Mouse (Mus musculus) kidney, adult 2 months (tissue): ENCODE data around the gene Pear1. TPM values are rescaled to one million over a fixed set of nuclear protein-coding genes. Genes with fewer than 3 reads are reported as not detected.
A peak's percentile ranks its signal among the peaks of the same experiment; 100 is the strongest.

Experiments
- DNase-seq: peaks from one replicate; pipeline ENCODE4 v3.0.0; 2021
- H3K27ac ChIP-seq: fragments of 200-500 bp; 2 replicates; pipeline ENCODE4 v1.5.1; 2012; ENCODE audit warnings: low read depth, low read length, control low read depth, inconsistent platforms; ENCODE audit not compliant: insufficient read depth
- H3K27me3 ChIP-seq: fragments of 200-500 bp; replicated peaks from 2 replicates; pipeline ENCODE4 v1.6.1; 2012; ENCODE audit warnings: mild to moderate bottlenecking, moderate library complexity, low read length, inconsistent platforms; ENCODE audit not compliant: control insufficient read depth, insufficient read depth
- H3K36me3 ChIP-seq: fragments of 200-500 bp; 2 replicates; pipeline ENCODE4 v1.6.1; 2012; ENCODE audit warnings: mild to moderate bottlenecking, moderate library complexity, low read length, inconsistent platforms; ENCODE audit not compliant: control insufficient read depth, insufficient read depth
- H3K4me1 ChIP-seq: fragments of 200-500 bp; 2 replicates; pipeline ENCODE4 v1.6.1; 2011; ENCODE audit warnings: low read length; ENCODE audit not compliant: control insufficient read depth, insufficient read depth
- H3K4me3 ChIP-seq: fragments of 200-500 bp; 2 replicates; pipeline ENCODE4 v1.5.1; 2011; ENCODE audit warnings: mild to moderate bottlenecking, low read depth, low read length, control low read depth; ENCODE audit not compliant: insufficient read depth
- CTCF ChIP-seq: fragments of 200-500 bp; conservative IDR thresholded peaks from 2 replicates; pipeline ENCODE4 v1.5.1; 2011; ENCODE audit warnings: low read depth, mild to moderate bottlenecking, control low read depth, low read length, moderate library complexity, mixed read lengths; ENCODE audit not compliant: insufficient read depth, insufficient read length
- POLR2A ChIP-seq: fragments of 200-500 bp; IDR thresholded peaks from one replicate; pipeline ENCODE4 v1.6.1; 2011; ENCODE audit warnings: low read depth, low read length, control low read depth
- WGBS: fragments of 180-500 bp; shearing (Covaris S2); methylation state at CpG from one replicate; pipeline ENCODE4 v1.1.7; 2018; 5-methylcytosine and 5-hydroxymethylcytosine counted together
- polyA plus RNA-seq: library from polyadenylated mRNA; depleted of rRNA; stranded (reverse); fragments of >200 nt; gene quantifications from 2 replicates; pipeline ENCODE4 v1.2.3, GENCODE M21; 2012

The Pear1 gene
- polyA plus RNA-seq, 1 experiment: 60.5 TPM

DNA sequence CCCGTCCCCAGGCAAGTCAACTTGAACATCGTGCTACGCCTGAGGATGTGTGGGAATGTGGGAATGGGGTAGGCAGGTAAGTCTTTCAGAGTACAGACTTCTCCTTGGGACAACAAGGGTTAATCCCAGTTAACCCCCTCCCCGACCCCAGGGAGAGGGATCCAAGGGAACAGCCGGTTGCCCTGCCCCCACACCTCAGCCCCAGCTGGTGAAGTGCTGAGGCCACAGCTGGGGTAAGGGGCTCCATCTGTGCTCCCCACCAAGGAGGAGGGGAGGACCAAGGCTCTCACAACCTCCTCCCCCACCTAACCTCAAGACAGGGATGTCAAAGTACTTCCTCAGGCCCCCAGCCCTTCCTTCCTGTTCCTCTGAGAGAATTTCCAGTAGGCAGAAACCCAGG lies 34.3 kb downstream of the Pear1 start:
- WGBS: 47% methylated on average over 5 of the region's 5 CpGs
- Histone ChIP-seq H3K27me3 (peaks cover 1% of the 10 kb centered on the region; the same call in 1 of the 2 replicates), H3K4me1 (no peaks in the 10 kb centered on the region), H3K36me3 (no peaks in the 10 kb centered on the region), H3K4me3 (no peak overlapping the region), H3K27ac (no peak overlapping the region)
- TF ChIP-seq POLR2A: no peak
- no peak for TF ChIP-seq CTCF
- DNase-seq: no peak

DNA sequence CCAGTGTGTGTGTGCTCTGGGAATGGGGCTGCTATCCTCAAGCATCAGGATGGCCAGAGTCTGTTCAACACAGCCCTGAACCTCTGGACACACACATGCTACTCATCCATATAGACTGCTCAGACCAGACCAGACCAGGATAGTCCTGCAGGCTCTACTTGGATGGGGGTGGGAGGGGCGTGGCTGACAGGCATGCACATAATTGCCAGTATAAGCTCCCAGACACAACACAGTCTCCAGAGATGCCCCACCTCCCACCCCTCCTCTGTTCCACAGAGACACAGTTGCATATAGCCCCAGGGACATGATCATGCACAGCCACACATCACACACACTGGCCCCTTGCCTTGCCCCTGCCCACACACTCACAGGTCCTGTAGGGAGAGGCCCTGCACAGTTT lies 34.9 kb downstream of the Pear1 start:
- no peaks in the 10 kb centered on the region for H3K27me3 ChIP-seq
- no peaks in the 10 kb centered on the region for H3K4me1 ChIP-seq
- no peaks in the 10 kb centered on the region for H3K36me3 ChIP-seq
- H3K4me3 ChIP-seq: no peak overlapping the region
- TF ChIP-seq CTCF: no peak
- TF ChIP-seq POLR2A: no peak
- DNase-seq: no peak
- no peak overlapping the region for H3K27ac ChIP-seq
- WGBS: 59% methylated on average over 1 of the region's 1 CpGs

DNA sequence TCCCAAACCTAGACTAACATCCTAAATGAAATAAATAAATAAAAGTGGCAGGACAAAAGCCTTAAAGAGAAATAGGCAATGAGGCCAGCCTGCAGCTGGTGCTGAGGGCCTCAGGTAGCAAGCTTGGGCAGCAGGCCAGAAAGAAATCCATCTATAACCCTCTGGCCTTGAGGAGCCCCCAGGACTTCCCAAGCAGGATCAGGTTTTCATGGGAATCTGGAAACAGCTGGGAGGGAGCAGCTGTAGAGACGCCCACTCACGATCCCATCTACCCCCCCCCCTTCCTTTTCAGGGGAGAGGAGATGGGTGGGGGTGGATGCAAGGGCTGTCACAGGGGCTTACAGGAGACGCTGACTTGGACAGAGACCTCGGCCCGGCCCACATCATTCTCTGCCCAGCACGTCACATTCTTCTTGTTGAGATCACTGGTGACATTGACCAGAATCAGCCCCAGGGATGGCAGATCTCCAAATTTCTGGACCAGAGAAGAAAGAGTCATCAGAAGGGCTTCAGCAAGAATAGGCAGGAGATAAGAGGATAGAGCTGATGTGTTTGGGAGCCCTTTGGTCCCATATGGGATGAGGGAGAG lies 38.4 kb downstream of the Pear1 start:
- TF ChIP-seq POLR2A (no peak), CTCF (no peak)
- WGBS: 40% methylated on average over 6 of the region's 6 CpGs
- H3K36me3 ChIP-seq: no peaks in the 10 kb centered on the region
- no peaks in the 10 kb centered on the region for H3K4me1 ChIP-seq
- H3K27me3 ChIP-seq: no peaks in the 10 kb centered on the region
- no peak for DNase-seq
- no peak overlapping the region for H3K4me3 ChIP-seq
- H3K27ac ChIP-seq: no peak overlapping the region

DNA sequence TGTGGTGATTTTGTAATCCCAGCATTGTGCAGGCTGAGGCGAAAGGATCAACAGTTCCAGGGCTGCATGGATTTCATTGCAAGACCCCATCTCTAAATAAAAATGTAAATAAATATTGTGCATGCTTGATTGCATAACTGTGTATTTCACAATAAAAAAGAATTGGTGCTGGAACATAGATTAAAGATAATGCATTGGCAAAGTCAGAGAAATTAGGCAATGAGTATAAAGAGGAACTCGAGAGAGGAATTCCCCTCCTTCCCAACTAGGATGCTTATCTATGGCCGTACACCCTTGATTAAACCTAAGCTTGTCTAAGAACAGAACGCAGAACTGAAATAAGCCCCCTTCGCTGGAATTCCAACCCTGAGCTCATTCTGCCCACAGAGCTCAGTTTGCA lies 39.0 kb downstream of the Pear1 start:
- no peak for DNase-seq
- 82% methylated on average over 5 of the region's 5 CpGs for WGBS
- no peaks in the 10 kb centered on the region for H3K36me3 ChIP-seq
- H3K4me3 ChIP-seq: no peak overlapping the region
- no peak for TF ChIP-seq CTCF
- no peak for TF ChIP-seq POLR2A
- no peaks in the 10 kb centered on the region for H3K4me1 ChIP-seq
- no peaks in the 10 kb centered on the region for H3K27me3 ChIP-seq
- H3K27ac ChIP-seq: no peak overlapping the region

DNA sequence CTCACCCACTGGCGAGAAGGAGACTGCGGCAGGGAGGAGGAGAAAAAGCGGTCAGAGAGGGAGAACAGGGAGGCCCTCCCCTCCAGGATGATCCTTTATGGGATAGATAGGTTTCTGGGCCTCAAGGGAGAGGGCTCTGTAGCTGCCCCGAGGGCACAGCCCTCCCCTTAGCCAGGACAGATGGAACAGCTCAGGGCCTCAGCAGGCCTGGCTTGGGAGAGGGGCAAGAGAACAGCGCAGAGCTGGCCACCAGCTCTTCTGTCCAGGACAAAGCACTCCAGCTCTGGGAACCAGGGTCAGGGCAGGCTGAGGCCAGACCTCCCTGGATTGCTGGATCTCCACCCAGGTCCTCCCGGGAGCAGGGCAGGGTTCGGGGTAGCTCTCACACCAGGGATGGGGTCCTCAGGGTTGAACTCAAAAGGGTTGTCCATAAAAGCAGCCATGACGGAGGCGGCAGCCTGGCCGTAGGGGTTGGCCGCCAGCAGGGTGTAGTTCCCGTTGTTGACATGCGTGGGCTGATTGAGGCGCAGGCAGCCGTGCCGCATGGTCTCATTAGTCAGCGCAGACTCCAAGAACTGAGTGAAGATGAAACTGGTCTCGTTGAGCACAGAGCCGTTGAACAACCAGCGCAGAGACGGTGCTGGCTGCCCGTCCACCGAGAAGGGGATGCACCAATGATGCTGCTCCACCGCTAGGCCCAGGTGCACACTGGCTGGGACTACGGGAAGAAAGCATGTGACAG lies 40.7 kb downstream of the Pear1 start:
- no peaks in the 10 kb centered on the region for H3K27me3 ChIP-seq
- no peak overlapping the region for H3K4me3 ChIP-seq
- H3K36me3 ChIP-seq: no peaks in the 10 kb centered on the region
- WGBS: 81% methylated on average over 25 of the region's 25 CpGs
- no peak for TF ChIP-seq CTCF
- no peak for TF ChIP-seq POLR2A
- no peak overlapping the region for H3K27ac ChIP-seq
- DNase-seq: no peak
- no peaks in the 10 kb centered on the region for H3K4me1 ChIP-seq

DNA sequence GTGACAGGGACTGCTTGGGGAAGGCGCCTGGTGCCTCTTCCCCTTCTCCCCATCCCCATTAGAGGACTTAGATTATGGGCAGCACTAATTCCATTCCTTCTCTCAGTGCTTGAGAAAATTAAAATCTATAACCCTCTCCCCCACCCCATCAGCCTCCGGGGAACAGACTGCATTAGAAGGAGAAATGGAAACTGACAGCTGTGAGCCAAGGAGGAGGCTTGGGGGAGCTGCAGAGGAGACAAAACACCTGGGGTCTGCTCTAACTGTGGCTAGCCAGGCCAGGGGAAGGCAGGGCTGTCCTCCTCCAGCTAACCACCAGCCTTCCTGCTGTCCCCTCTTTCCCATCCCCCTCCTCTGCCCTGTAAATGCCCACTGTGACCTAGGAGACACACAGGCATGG lies 45.0 kb downstream of the Pear1 start:
- DNase-seq: no peak
- WGBS: 54% methylated on average over 2 of the region's 2 CpGs
- TF ChIP-seq POLR2A (no peak), CTCF (no peak)
- Histone ChIP-seq H3K36me3 (no peaks in the 10 kb centered on the region), H3K27ac (no peak overlapping the region), H3K4me3 (no peak overlapping the region), H3K27me3 (no peaks in the 10 kb centered on the region), H3K4me1 (no peaks in the 10 kb centered on the region)

DNA sequence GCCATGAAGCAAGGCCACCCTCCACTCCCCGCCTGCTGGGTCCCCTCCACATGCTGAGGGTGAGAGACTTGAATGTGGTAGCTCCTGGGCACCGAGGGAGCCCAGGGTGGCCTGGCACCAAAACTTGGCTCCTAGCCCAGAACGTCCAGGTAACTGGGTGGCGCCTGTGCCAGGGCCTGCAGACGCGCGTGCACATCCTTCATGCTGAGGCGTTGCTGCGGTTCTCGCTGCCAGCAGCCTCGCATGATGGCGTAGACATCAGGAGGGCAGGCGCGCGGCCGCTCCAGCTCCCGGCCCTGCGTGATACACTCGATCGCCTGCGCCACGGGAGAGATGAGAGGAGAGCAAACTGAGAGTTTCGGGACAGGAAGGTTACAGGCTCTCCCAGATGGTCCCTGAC lies 45.8 kb downstream of the Pear1 start:
- Histone ChIP-seq H3K4me1 (no peaks in the 10 kb centered on the region), H3K27me3 (no peaks in the 10 kb centered on the region), H3K4me3 (no peak overlapping the region), H3K27ac (no peak overlapping the region), H3K36me3 (no peaks in the 10 kb centered on the region)
- TF ChIP-seq POLR2A: no peak
- TF ChIP-seq CTCF: no peak
- peak; percentile 46 for DNase-seq
- 37% methylated on average over 23 of the region's 23 CpGs for WGBS
